Mouse (Mus musculus) megakaryocyte progenitor cell, adult 5-6 weeks (primary cell): ENCODE data around the gene Pnrc1. TPM values are rescaled to one million over a fixed set of nuclear protein-coding genes. Genes with fewer than 3 reads are reported as not detected.

Experiments used
- ATAC-seq: replicated peaks from 2 replicates; pipeline ENCODE4 v1.8.0; 2016; ENCODE audit warnings: mild to moderate bottlenecking, moderate TSS enrichment, inconsistent platforms; ENCODE audit not compliant: poor library complexity
- total RNA-seq, 2 experiments: library from RNA; stranded (forward) in 1 of 2; stranded (reverse) in 1 of 2; fragments of 157-497, 149-512 nt in 1 of 2; fragments of 200-1000 nt in 1 of 2; gene quantifications; 2 replicates each; pipeline versions ENCODE4 v1.2.3 to v1.2.4; 2015 to 2017

The Pnrc1 gene
- total RNA-seq, 2 experiments from 2014 or later: 96.2 to 155 TPM

DNA sequence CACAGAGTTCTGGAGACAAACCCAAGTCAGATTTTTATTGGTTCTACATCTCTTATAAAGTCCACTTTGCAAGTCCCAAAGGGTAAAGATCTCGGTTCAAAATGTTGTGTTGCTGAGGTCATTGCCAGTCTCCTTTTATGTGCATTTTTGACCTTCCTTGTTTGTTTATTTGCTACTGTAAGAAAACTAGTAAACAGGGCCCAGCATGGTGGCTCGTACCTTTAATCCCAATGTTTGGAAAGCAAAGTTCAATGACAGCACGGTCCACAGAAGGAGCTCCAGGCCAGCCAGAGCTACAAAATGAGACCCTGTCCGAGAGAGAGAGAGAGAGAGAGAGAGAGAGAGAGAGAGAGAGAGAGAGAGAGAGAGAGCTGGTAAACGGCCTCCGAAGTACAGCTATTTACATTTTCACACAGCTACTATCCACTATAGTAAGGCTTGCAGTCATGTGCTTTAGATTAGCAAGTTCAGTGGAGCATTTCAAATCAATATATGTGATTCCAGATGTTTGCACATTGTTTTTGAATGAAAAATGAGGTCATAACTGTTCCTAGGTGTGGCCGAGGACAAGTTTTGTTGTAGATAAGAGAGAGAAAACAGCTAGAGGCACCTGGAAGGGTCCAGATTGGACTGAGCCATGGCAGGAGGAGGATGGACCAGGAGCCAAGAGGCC is 65.8 kb downstream of the Pnrc1 start:
- peak; percentile 17; the same call in 1 of the 2 replicates for ATAC-seq

- no peak for ATAC-seq
These were observed 68.1 kb downstream of the Pnrc1 start for GRCm38 (mm10) chr4:33221847-33222246.

GRCm38 (mm10) chr4:33208881-33209841 is 80.8 kb downstream of the Pnrc1 start, which contains the start of gene Srsf12:
Gene Srsf12, plus strand, starts transcription at chr4:33208991.
- ATAC-seq: peak; percentile 72

- no peak for ATAC-seq
These were observed 82.4 kb downstream of the Pnrc1 start for GRCm38 (mm10) chr4:33207551-33207950.

DNA sequence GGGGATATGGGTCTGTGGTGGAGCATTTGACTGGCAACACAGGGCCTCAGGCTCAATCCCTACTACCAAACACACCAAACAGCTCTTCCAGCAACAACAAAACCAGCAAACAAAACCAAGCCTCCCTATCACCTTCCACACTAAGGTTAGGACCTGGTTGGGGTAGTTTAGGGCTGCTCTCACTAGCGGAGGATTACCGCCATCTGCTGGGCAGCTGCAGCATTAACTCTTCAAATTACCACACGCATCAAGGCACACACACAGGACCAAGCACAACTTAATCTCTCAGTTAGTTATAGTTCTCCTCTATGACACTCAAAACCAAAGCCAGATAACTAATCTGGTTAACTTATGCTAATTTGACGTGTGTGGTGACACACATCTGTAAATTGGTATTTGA is 85.3 kb downstream of the Pnrc1 start:
- peak; percentile 89 for ATAC-seq

DNA sequence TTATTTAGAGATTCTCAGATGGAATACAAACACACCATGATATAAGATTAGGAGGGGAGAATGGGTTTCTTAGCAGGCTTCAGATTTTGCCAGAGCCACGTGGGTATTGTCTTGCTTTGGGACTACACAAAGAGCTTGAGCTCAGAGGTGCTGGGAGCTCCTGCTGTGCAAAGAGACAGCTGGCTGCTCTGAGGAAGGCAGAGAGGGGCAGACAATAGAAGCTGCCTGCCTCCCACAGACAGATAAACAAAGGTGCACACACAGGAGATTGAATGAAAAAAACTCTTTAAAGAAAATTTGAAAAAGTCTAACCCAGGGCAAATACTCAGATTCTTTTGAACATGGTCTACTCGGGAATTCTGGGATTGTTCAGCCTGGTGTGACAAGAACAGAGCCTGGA is 91.8 kb downstream of the Pnrc1 start:
- ATAC-seq: no peak

Other genes with a start within 250 kb of the Pnrc1 start
- gene Gabrr2, start 227.2 kb downstream of the Pnrc1 start, total RNA-seq (2015): 0.17 and 0.20 TPM in 2 replicates
- gene Gabrr2, start 227.2 kb downstream of the Pnrc1 start, total RNA-seq (2017): not detected in 2 replicates
- not detected in 2 replicates for gene Gabrr1, start 157.6 kb downstream of the Pnrc1 start, total RNA-seq (2015)
- not detected in 2 replicates for gene Gabrr1, start 157.6 kb downstream of the Pnrc1 start, total RNA-seq (2017)
- 0.24 and 0.47 TPM in 2 replicates for gene Pm20d2, start 100.4 kb downstream of the Pnrc1 start, total RNA-seq (2015)
- gene Pm20d2, start 100.4 kb downstream of the Pnrc1 start, total RNA-seq (2017): 0.37 TPM in 1 of 2 replicates, not detected in the other
- not detected in 2 replicates for gene Srsf12, start 81.2 kb downstream of the Pnrc1 start, total RNA-seq (2015)
- not detected in 2 replicates for gene Srsf12, start 81.2 kb downstream of the Pnrc1 start, total RNA-seq (2017)
- 26.5 and 30.9 TPM in 2 replicates for gene Rngtt, start 20.1 kb upstream of the Pnrc1 start, total RNA-seq (2015)
- gene Rngtt, start 20.1 kb upstream of the Pnrc1 start, total RNA-seq (2017): 30.6 and 45.3 TPM in 2 replicates